Mouse (Mus musculus): Measurements from ENCODE around the gene Rnf2.

DNA sequence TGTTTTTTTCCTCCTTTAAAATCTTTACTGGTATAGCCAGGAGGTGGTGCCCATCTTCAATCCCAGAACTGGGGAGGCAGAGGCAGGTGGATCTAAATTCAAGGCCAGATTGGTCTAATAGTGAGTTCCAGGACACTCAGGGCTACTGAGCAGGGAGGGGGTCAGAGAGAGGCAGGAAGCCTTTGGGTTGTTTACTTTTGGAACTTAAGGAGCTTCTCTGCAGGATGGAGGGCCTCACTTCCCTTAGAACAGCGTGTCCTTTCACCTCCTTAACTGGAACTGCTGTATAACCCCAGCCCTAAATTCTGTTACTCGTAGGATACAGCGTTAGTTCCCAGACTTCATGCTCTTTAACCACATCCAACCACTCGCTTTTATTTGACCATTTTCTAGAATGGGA is 10.1 kb upstream of the Rnf2 start:
- TF ChIP-seq GATA1 (IDR thresholded peaks at IDR 0.05; ENCODE audit: borderline replicate concordance, low read length) (no peak), FLI1 (IDR thresholded peaks at IDR 0.05; ENCODE audit: low read length) (no peak)
